Mouse (Mus musculus): ENCODE data around the gene Krt33a. TPM values are rescaled to one million over a fixed set of nuclear protein-coding genes. Genes with fewer than 3 reads are reported as not detected.

Krt33a gene
- polyA plus RNA-seq, 1 experiment from 2014 or later, result not detected

- Histone ChIP-seq H3K9ac (no peak overlapping the region), H3K9me3 (no peaks in the 10 kb centered on the region), H3K4me1 (no peaks in the 10 kb centered on the region), H3K27ac (no peak overlapping the region), H3K36me3 (no peaks in the 10 kb centered on the region), H3K27me3 (no peaks in the 10 kb centered on the region), H3K4me2 (no peak overlapping the region), H3K4me3 (no peak overlapping the region)
- 84% methylated on average over 5 of the region's 5 CpGs for WGBS
- ATAC-seq (ENCODE audit: insufficient number of reproducible peaks, insufficient read depth, low FRiP score, low TSS enrichment, low read depth), result no peak
Observed at GRCm38 (mm10) chr11:100010682-100011081, 5.3 kb downstream of the Krt33a start.

GRCm38 (mm10) chr11:100008336-100008735 is 7.7 kb downstream of the Krt33a start:
- H3K27me3 ChIP-seq, result no peaks in the 10 kb centered on the region
- H3K27ac ChIP-seq, result no peak overlapping the region
- no peaks in the 10 kb centered on the region for H3K4me1 ChIP-seq
- H3K4me2 ChIP-seq, result no peak overlapping the region
- no peaks in the 10 kb centered on the region for H3K36me3 ChIP-seq
- H3K9ac ChIP-seq, result no peak overlapping the region
- no peak overlapping the region for H3K4me3 ChIP-seq
- H3K9me3 ChIP-seq, result no peaks in the 10 kb centered on the region
- WGBS, result 87% methylated on average over 5 of the region's 5 CpGs
- ATAC-seq (ENCODE audit: insufficient number of reproducible peaks, insufficient read depth, low FRiP score, low TSS enrichment, low read depth), result no peak

- Histone ChIP-seq H3K27me3 (no peaks in the 10 kb centered on the region), H3K9me3 (0 out of 2 replicates have a peak, but pooled peaks cover under 1% of the 10 kb centered on the region), H3K9ac (no peak overlapping the region), H3K4me2 (no peak overlapping the region), H3K4me3 (no peak overlapping the region), H3K4me1 (no peaks in the 10 kb centered on the region), H3K36me3 (no peaks in the 10 kb centered on the region), H3K27ac (no peak overlapping the region)
- ATAC-seq (ENCODE audit: insufficient number of reproducible peaks, insufficient read depth, low FRiP score, low TSS enrichment, low read depth), result no peak
- WGBS, result 59% methylated on average over 3 of the region's 3 CpGs
Observed at GRCm38 (mm10) chr11:100006624-100007023, 9.4 kb downstream of the Krt33a start.

GRCm38 (mm10) chr11:100005905-100006304 is 10.1 kb downstream of the Krt33a start:
- no peak overlapping the region for H3K4me3 ChIP-seq
- H3K9me3 ChIP-seq, result 0 out of 2 replicates have a peak, but pooled peaks cover 3% of the 10 kb centered on the region
- H3K36me3 ChIP-seq, result no peaks in the 10 kb centered on the region
- no peaks in the 10 kb centered on the region for H3K27me3 ChIP-seq
- H3K27ac ChIP-seq, result no peak overlapping the region
- no peak overlapping the region for H3K4me2 ChIP-seq
- ATAC-seq (ENCODE audit: insufficient number of reproducible peaks, insufficient read depth, low FRiP score, low TSS enrichment, low read depth), result no peak
- WGBS, result 80% methylated on average over 8 of the region's 8 CpGs
- no peak overlapping the region for H3K9ac ChIP-seq
- H3K4me1 ChIP-seq, result no peaks in the 10 kb centered on the region

GRCm38 (mm10) chr11:100004846-100005245 is 11.2 kb downstream of the Krt33a start:
- Histone ChIP-seq H3K9me3 (0 out of 2 replicates have a peak, but pooled peaks cover 3% of the 10 kb centered on the region), H3K36me3 (no peaks in the 10 kb centered on the region), H3K4me3 (no peak overlapping the region), H3K9ac (no peak overlapping the region), H3K27ac (no peak overlapping the region), H3K4me1 (no peaks in the 10 kb centered on the region), H3K4me2 (no peak overlapping the region), H3K27me3 (no peaks in the 10 kb centered on the region)
- 19% methylated on average over 6 of the region's 6 CpGs for WGBS
- ATAC-seq (ENCODE audit: insufficient number of reproducible peaks, insufficient read depth, low FRiP score, low TSS enrichment, low read depth), result no peak

GRCm38 (mm10) chr11:99999091-99999490 is 16.9 kb downstream of the Krt33a start:
- Histone ChIP-seq H3K27ac (no peak overlapping the region), H3K27me3 (peaks cover 21% of the 10 kb centered on the region), H3K36me3 (no peaks in the 10 kb centered on the region), H3K4me2 (no peak overlapping the region), H3K4me3 (no peak overlapping the region), H3K9ac (no peak overlapping the region), H3K4me1 (no peaks in the 10 kb centered on the region), H3K9me3 (0 out of 2 replicates have a peak, but pooled peaks cover 3% of the 10 kb centered on the region)
- no peak for ATAC-seq (ENCODE audit: insufficient number of reproducible peaks, insufficient read depth, low FRiP score, low TSS enrichment, low read depth)
- WGBS, result 90% methylated on average over 7 of the region's 7 CpGs

- H3K4me2 ChIP-seq, result no peak overlapping the region
- no peak overlapping the region for H3K9ac ChIP-seq
- H3K27me3 ChIP-seq, result peaks cover 40% of the 10 kb centered on the region
- no peak overlapping the region for H3K4me3 ChIP-seq
- no peak for ATAC-seq (ENCODE audit: insufficient number of reproducible peaks, insufficient read depth, low FRiP score, low TSS enrichment, low read depth)
- 67% methylated on average over 4 of the region's 4 CpGs for WGBS
- H3K36me3 ChIP-seq, result no peaks in the 10 kb centered on the region
- H3K9me3 ChIP-seq, result no peaks in the 10 kb centered on the region
- no peak overlapping the region for H3K27ac ChIP-seq
- H3K4me1 ChIP-seq, result no peaks in the 10 kb centered on the region
Observed at GRCm38 (mm10) chr11:99994384-99994661, 21.7 kb downstream of the Krt33a start.

GRCm38 (mm10) chr11:99993620-99994383 is 22.2 kb downstream of the Krt33a start, which contains the start of gene Krtap17-1:
Gene Krtap17-1 (minus strand): TSS chr11:99993994.
- no peak within 1 kb of the TSS for H3K4me3 ChIP-seq
- H3K4me2 ChIP-seq, result no peak within 1 kb of the TSS
- ATAC-seq (ENCODE audit: insufficient number of reproducible peaks, insufficient read depth, low FRiP score, low TSS enrichment, low read depth), result no peak
- no peaks in the 10 kb centered on the region for H3K36me3 ChIP-seq
- no peaks in the 10 kb centered on the region for H3K9me3 ChIP-seq
- no peak within 1 kb of the TSS for H3K9ac ChIP-seq
- H3K4me1 ChIP-seq, result no peaks in the 10 kb centered on the region
- H3K27me3 ChIP-seq, result peaks cover 40% of the 10 kb centered on the region
- WGBS, result 25% methylated on average over 26 of the region's 26 CpGs
- no peak within 1 kb of the TSS for H3K27ac ChIP-seq

GRCm38 (mm10) chr11:99990571-99990970 is 25.4 kb downstream of the Krt33a start:
- Histone ChIP-seq H3K4me2 (no peak overlapping the region), H3K27me3 (peaks cover 42% of the 10 kb centered on the region), H3K9me3 (no peaks in the 10 kb centered on the region), H3K9ac (no peak overlapping the region), H3K27ac (no peak overlapping the region), H3K4me3 (no peak overlapping the region), H3K36me3 (no peaks in the 10 kb centered on the region), H3K4me1 (no peaks in the 10 kb centered on the region)
- WGBS, result 79% methylated on average over 3 of the region's 3 CpGs
- no peak for ATAC-seq (ENCODE audit: insufficient number of reproducible peaks, insufficient read depth, low FRiP score, low TSS enrichment, low read depth)

GRCm38 (mm10) chr11:99989881-99990405 is 26.1 kb downstream of the Krt33a start:
- 88% methylated on average over 6 of the region's 6 CpGs for WGBS
- H3K27me3 ChIP-seq, result peaks cover 42% of the 10 kb centered on the region
- ATAC-seq (ENCODE audit: insufficient number of reproducible peaks, insufficient read depth, low FRiP score, low TSS enrichment, low read depth), result no peak

GRCm38 (mm10) chr11:99988530-99988929 is 27.5 kb downstream of the Krt33a start:
- Histone ChIP-seq H3K27me3 (peaks cover 29% of the 10 kb centered on the region), H3K9me3 (no peaks in the 10 kb centered on the region), H3K4me1 (no peaks in the 10 kb centered on the region), H3K36me3 (no peaks in the 10 kb centered on the region), H3K27ac (no peak overlapping the region), H3K4me3 (no peak overlapping the region), H3K4me2 (no peak overlapping the region), H3K9ac (no peak overlapping the region)
- ATAC-seq (ENCODE audit: insufficient number of reproducible peaks, insufficient read depth, low FRiP score, low TSS enrichment, low read depth), result no peak
- 93% methylated on average over 3 of the region's 3 CpGs for WGBS

More at GRCm38 (mm10) chr11:99989881-99990405, 26.1 kb downstream of the Krt33a start:
- H3K4me1 ChIP-seq, result no peaks in the 10 kb centered on the region
- no peak overlapping the region for H3K4me3 ChIP-seq
- H3K9me3 ChIP-seq, result no peaks in the 10 kb centered on the region
- no peak overlapping the region for H3K9ac ChIP-seq
- no peaks in the 10 kb centered on the region for H3K36me3 ChIP-seq
- H3K27ac ChIP-seq, result no peak overlapping the region
- no peak overlapping the region for H3K4me2 ChIP-seq

GRCm38 (mm10) chr11:99986180-99986647 is 29.8 kb downstream of the Krt33a start, which contains the start of gene Krtap16-1:
Gene Krtap16-1 (minus strand): TSS chr11:99986597.
- 83% methylated on average over 8 of the region's 8 CpGs for WGBS
- no peaks in the 10 kb centered on the region for H3K4me1 ChIP-seq
- H3K9me3 ChIP-seq, result no peaks in the 10 kb centered on the region
- no peaks in the 10 kb centered on the region for H3K36me3 ChIP-seq
- H3K4me3 ChIP-seq, result no peak within 1 kb of the TSS
- H3K27ac ChIP-seq, result no peak within 1 kb of the TSS
- H3K9ac ChIP-seq, result no peak within 1 kb of the TSS
- H3K27me3 ChIP-seq, result peaks cover 16% of the 10 kb centered on the region; the same call in 1 of the 2 replicates
- H3K4me2 ChIP-seq, result no peak within 1 kb of the TSS
- no peak for ATAC-seq (ENCODE audit: insufficient number of reproducible peaks, insufficient read depth, low FRiP score, low TSS enrichment, low read depth)

All from embryonic facial prominence, embryonic 13.5 days (tissue).